Mouse (Mus musculus): Measurements from ENCODE around the gene Gm7073.

GRCm38 (mm10) chrX:60555242-60555641, 16.2 kb upstream of the Gm7073 start:
- TF ChIP-seq CTCF (IDR thresholded peaks at IDR 0.05; ENCODE audit: low read depth) (no peak), EP300 (optimal IDR thresholded peaks at IDR 0.05) (no peak)
